Mouse (Mus musculus): ENCODE measurements around the gene Atp2b2.
"Not testable (repeated sequence)": the region's sequence is repeated elsewhere in the genome, so short reads cannot be mapped to it uniquely, and the experiment has no call there.

Atp2b2 gene

GRCm38 (mm10) chr6:113731296-113731695, 311.1 kb downstream of the Atp2b2 start:
- DNase-seq (ENCODE audit: extremely low spot score, low read depth, low spot score), result no peak

DNA sequence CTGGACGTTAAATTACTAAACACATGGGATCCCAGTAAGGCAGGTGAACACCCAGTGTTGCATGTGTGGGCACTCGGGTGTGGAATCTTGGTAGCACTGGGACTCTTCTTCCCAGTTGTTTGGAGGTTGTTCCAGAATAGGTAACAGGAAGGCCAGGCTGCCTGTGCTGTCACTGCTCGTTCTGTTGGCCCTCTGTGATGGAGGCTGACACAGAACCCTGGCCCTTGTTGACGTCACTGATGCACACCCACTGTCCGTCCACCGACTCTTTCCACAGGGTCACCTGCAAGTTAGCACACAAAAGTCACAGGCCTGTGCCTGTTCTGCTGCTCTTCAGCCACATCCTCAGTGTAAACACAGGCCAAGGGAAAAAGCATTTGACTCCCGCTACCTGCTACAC, 314.2 kb downstream of the Atp2b2 start:
- DNase-seq (ENCODE audit: extremely low spot score, low read depth, low spot score), result no peak

GRCm38 (mm10) chr6:113721061-113721460, 321.4 kb downstream of the Atp2b2 start:
- no peak for DNase-seq (ENCODE audit: extremely low spot score, low read depth, low spot score)

DNA sequence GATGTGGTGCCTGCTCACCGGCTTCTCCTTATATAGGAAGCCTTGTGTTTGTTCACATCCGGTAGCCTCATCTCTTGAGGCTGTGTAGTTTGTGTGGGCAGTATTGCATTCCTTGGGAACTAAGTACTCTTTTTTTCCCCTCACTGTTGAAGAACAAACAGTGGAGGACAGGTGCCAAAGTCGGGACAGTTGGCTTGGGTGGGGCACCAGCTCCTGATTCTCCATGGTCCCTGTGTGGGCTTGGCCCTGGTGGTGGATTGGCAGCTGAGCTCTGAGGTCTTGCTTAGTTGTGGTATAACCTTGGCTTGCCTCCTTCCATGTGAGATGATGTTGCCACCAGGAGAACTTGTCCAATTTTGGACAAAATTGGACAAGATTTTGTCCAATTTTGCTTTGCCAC, 322.5 kb downstream of the Atp2b2 start, which contains the start of gene Ghrl:
Gene Ghrl (minus strand): TSS at position 3 of the 400 bp plus-strand sequence.
- no peak for DNase-seq (ENCODE audit: extremely low spot score, low read depth, low spot score)

- no peak for DNase-seq (ENCODE audit: extremely low spot score, low read depth, low spot score)
Observed at GRCm38 (mm10) chr6:113717541-113717940, 324.9 kb downstream of the Atp2b2 start.

GRCm38 (mm10) chr6:113714797-113715196, 327.6 kb downstream of the Atp2b2 start:
- DNase-seq (ENCODE audit: extremely low spot score, low read depth, low spot score), result no peak

GRCm38 (mm10) chr6:113714276-113714675, 328.1 kb downstream of the Atp2b2 start:
- DNase-seq (ENCODE audit: extremely low spot score, low read depth, low spot score), result no peak

DNA sequence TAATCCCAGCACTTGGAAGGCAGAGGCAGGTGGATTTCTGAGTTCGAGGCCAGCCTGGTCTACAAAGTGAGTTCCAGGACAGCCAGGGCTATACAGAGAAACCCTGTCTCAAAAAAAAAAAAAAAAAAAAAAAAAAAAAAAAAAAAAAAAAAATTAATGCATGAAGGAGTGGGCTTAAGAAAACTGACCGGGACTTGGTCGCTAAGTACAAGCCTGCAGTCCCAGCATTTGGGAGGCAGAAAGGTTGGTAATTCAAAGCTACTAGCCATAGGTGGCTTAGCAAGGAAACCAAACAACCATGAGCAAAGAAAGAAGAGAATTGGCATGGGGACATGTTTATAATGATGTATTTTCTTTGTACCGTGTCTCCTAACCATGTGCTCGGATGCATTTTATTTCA, 329.0 kb downstream of the Atp2b2 start:
- not testable (repeated sequence) for DNase-seq (ENCODE audit: extremely low spot score, low read depth, low spot score)

DNA sequence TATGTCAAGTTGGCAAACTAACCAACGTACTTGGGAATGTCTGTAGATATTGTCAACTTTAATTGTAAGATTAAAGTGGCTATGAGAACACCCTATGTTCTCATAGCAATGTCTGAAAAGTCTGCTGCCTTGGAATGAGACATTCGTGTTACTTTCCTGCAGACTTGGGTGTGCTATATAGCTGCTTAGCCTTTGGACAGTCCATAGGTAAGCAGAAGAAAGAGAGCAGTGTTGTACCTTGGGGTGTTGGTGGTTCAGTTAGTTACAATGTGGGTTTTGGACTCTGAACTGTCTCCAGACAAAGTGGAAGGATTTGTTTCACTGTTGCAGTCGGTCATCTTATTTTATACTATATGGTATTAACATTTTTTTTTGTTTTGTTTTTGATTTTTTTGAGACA, 329.7 kb downstream of the Atp2b2 start:
- DNase-seq (ENCODE audit: extremely low spot score, low read depth, low spot score), result no peak

GRCm38 (mm10) chr6:113697222-113698205, 344.9 kb downstream of the Atp2b2 start:
- no peak for DNase-seq (ENCODE audit: extremely low spot score, low read depth, low spot score)

DNA sequence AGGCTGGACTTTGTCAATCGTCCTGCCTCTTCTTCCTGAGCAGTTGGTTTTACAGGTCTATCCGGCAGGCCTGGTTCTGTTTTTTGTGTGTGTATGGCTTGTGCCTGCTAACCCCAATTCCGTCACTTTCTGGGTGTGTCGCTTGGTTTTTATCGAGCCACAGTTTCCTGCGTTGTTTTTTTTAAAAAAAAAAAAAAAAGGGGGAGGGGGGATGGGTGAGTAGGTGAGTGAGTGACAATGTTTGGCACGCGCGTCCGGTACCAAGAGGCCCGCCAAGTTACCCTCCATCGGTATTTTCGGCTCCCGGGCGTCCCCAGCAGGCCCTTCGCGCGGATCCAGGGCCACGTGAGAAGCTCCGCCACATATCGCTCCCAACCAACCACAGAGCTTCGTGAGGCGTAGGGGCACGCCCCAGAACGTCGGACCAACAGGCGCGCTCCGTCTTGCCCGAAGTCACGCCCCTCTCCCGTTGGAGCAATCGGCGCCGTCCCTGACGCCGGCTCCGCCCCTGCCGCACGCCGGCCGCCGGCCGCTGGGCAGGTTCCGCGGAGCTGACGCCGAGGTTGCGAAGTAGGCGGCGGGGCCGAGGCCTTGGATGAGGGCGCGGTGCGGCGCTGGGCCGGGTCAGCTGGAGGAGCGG, 345.7 kb downstream of the Atp2b2 start, which contains the start of gene Tatdn2:
Gene Tatdn2 (plus strand): TSS at position 469 of the 640 bp plus-strand sequence.
- DNase-seq (ENCODE audit: extremely low spot score, low read depth, low spot score), result peak; percentile 78

- no peak for DNase-seq (ENCODE audit: extremely low spot score, low read depth, low spot score)
Observed at GRCm38 (mm10) chr6:113695766-113696355, 346.6 kb downstream of the Atp2b2 start.

- no peak for DNase-seq (ENCODE audit: extremely low spot score, low read depth, low spot score)
Observed at GRCm38 (mm10) chr6:113695203-113695602, 347.2 kb downstream of the Atp2b2 start.

Data from hindlimb bud, embryonic 11.5 days (tissue).